Mouse (Mus musculus) limb, embryonic 10.5 days (tissue): Measurements from ENCODE around the gene Glrp1. TPM values are rescaled to one million over a fixed set of nuclear protein-coding genes. Genes with fewer than 3 reads are reported as not detected.

Experiments used
- DNase-seq: peaks from one replicate; pipeline ENCODE4 v3.0.0-alpha.2; 2017; ENCODE audit warnings: low spot score
- H3K27ac ChIP-seq: fragments of 300-500 bp; sonication (generic); 2 replicates; pipeline ENCODE4 v1.5.1; 2016; ENCODE audit warnings: mild to moderate bottlenecking
- H3K27me3 ChIP-seq: fragments of 300-500 bp; sonication (generic); 2 replicates; pipeline ENCODE4 v1.6.1; 2016; ENCODE audit warnings: low read depth, mild to moderate bottlenecking; ENCODE audit not compliant: poor library complexity, severe bottlenecking
- H3K36me3 ChIP-seq: fragments of 300-500 bp; sonication (generic); 2 replicates; pipeline ENCODE4 v1.6.1; 2016; ENCODE audit warnings: mild to moderate bottlenecking, moderate library complexity
- H3K4me1 ChIP-seq: fragments of 300-500 bp; sonication (generic); 2 replicates; pipeline ENCODE4 v1.6.1; 2016
- H3K4me3 ChIP-seq: fragments of 300-500 bp; sonication (generic); 2 replicates; pipeline ENCODE4 v1.5.1; 2016; ENCODE audit warnings: mild to moderate bottlenecking, moderate library complexity
- H3K9me3 ChIP-seq: fragments of 300-500 bp; sonication (generic); replicated peaks from 2 replicates; pipeline ENCODE4 v1.6.1; 2016; ENCODE audit warnings: mild to moderate bottlenecking
- WGBS: fragments of 180-500 bp; shearing (Covaris S2); methylation state at CpG from one replicate; pipeline ENCODE4 v1.1.7; 2016; 5-methylcytosine and 5-hydroxymethylcytosine counted together
- polyA plus RNA-seq: library from polyadenylated mRNA; unstranded; fragments of >200 nt; fragmentation: Nextera tagmentation; extraction: Ambion mirVana; gene quantifications from 2 replicates; pipeline ENCODE4 v1.2.1, GENCODE M21; 2016

Glrp1 gene
- polyA plus RNA-seq, 1 experiment from 2014 or later, result not detected

DNA sequence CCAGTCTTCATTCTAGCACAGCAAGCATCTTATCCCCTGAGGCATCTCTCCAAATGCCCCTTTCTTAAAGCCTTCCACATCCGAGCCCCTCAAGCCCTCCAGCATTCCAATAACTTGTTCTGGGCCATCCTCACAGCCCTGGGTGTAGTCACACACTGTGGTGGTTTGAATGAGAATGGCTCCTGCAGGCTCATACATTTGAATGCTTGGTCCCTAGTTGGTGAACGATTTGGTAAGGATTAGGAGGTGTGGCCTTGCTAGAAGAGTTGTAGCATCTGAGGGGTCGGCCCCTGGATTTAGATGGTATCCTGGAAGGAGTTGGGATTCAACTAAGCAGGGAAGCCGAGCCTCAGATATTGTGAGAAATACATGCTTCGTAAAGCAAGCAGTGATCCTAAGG, 42.0 kb downstream of the Glrp1 start:
- 86% methylated on average over 5 of the region's 5 CpGs for WGBS
- H3K27ac ChIP-seq, result no peak overlapping the region
- H3K4me3 ChIP-seq, result no peak overlapping the region
- H3K9me3 ChIP-seq, result no peaks in the 10 kb centered on the region
- no peak for DNase-seq
- peaks cover 28% of the 10 kb centered on the region for H3K4me1 ChIP-seq
- no peaks in the 10 kb centered on the region for H3K36me3 ChIP-seq
- H3K27me3 ChIP-seq, result no peaks in the 10 kb centered on the region

- Histone ChIP-seq H3K27ac (no peak overlapping the region), H3K4me3 (no peak overlapping the region), H3K27me3 (no peaks in the 10 kb centered on the region), H3K4me1 (peaks cover 28% of the 10 kb centered on the region), H3K9me3 (no peaks in the 10 kb centered on the region), H3K36me3 (no peaks in the 10 kb centered on the region)
- no peak for DNase-seq
- 81% methylated on average over 8 of the region's 8 CpGs for WGBS
These were observed 43.4 kb downstream of the Glrp1 start for GRCm38 (mm10) chr1:88466325-88467064.

GRCm38 (mm10) chr1:88465722-88466121, 44.1 kb downstream of the Glrp1 start:
- no peak overlapping the region for H3K4me3 ChIP-seq
- WGBS, result 75% methylated on average over 4 of the region's 4 CpGs
- H3K36me3 ChIP-seq, result no peaks in the 10 kb centered on the region
- peaks cover 20% of the 10 kb centered on the region for H3K4me1 ChIP-seq
- no peaks in the 10 kb centered on the region for H3K9me3 ChIP-seq
- H3K27ac ChIP-seq, result no peak overlapping the region
- H3K27me3 ChIP-seq, result no peaks in the 10 kb centered on the region
- no peak for DNase-seq

- Histone ChIP-seq H3K4me3 (no peak overlapping the region), H3K9me3 (no peaks in the 10 kb centered on the region), H3K4me1 (peaks cover 20% of the 10 kb centered on the region), H3K36me3 (no peaks in the 10 kb centered on the region), H3K27me3 (no peaks in the 10 kb centered on the region), H3K27ac (no peak overlapping the region)
- WGBS, result 80% methylated on average over 6 of the region's 6 CpGs
- DNase-seq, result no peak
These were observed 45.6 kb downstream of the Glrp1 start for GRCm38 (mm10) chr1:88464109-88464905.

DNA sequence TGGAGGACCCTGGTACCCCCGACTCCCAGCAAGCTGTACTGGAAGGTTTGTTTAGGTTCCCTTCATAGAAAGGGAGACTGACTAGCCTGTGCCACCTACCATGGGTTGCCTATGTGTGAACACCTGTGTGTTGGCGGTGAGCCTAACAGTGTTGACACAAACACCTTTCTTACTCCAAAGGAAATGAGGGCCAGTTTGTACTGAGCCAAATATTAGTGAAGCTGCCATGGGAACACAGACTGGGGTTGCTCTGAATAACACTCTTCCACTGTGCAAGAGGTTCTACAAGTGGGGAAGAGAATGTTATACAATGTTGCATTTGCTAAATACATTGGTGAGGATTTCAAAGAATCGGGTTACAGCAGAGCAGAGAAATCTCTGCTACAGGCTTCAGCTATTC, 46.6 kb downstream of the Glrp1 start:
- H3K27ac ChIP-seq, result no peak overlapping the region
- no peaks in the 10 kb centered on the region for H3K9me3 ChIP-seq
- WGBS, result 89% methylated on average over 3 of the region's 3 CpGs
- peaks cover 20% of the 10 kb centered on the region for H3K4me1 ChIP-seq
- H3K27me3 ChIP-seq, result no peaks in the 10 kb centered on the region
- H3K36me3 ChIP-seq, result no peaks in the 10 kb centered on the region
- no peak overlapping the region for H3K4me3 ChIP-seq
- DNase-seq, result no peak

DNA sequence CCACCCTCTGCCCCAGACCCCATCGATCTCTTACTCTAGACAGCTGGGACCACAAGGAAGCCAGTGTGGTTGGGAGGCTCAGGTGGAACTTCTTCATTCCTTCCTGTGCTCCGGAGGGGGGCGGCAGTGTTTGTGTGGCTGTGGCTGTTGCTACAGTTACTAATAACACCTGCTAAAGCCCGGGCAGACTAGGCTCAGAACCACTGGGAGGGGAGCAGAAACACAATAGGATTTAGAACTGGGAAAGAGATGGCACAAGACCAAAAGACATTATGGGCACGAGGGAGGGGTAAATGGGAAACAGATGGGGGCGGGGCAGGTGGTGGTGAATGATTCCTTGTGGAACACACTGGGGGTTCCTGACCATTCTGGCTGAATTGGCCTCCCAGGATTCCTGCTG, 47.4 kb downstream of the Glrp1 start:
- H3K36me3 ChIP-seq, result no peaks in the 10 kb centered on the region
- DNase-seq, result no peak
- H3K9me3 ChIP-seq, result no peaks in the 10 kb centered on the region
- no peak overlapping the region for H3K27ac ChIP-seq
- no peak overlapping the region for H3K4me3 ChIP-seq
- 63% methylated on average over 6 of the region's 6 CpGs for WGBS
- H3K4me1 ChIP-seq, result peaks cover 20% of the 10 kb centered on the region
- no peaks in the 10 kb centered on the region for H3K27me3 ChIP-seq

DNA sequence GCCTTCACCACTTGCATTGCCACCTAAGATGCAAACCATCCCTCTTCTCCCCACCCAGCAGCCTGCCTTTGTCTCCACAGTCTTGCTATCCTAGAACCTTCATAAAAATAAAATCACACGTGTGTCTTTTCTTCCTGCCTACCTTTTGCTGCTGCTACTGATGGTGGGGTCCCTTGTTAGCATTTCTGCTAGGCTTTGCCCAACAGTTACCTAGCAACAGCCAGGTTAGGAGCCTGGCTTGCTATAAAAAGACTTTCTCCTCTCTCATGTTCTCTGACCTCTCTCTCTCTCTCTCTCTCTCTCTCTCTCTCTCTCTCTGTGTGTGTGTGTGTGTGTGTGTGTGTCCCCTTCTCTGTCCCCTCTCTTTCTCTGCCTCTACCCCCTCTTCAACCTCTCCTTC, 48.8 kb downstream of the Glrp1 start:
- WGBS, result 29% methylated on average over 1 of the region's 1 CpGs
- Histone ChIP-seq H3K9me3 (no peaks in the 10 kb centered on the region), H3K4me3 (no peak overlapping the region), H3K36me3 (no peaks in the 10 kb centered on the region), H3K27me3 (no peaks in the 10 kb centered on the region), H3K27ac (no peak overlapping the region), H3K4me1 (peaks cover 15% of the 10 kb centered on the region)
- no peak for DNase-seq

GRCm38 (mm10) chr1:88459655-88460054, 50.2 kb downstream of the Glrp1 start:
- no peak for DNase-seq
- H3K4me3 ChIP-seq, result no peak overlapping the region
- H3K27me3 ChIP-seq, result no peaks in the 10 kb centered on the region
- H3K27ac ChIP-seq, result no peak overlapping the region
- no peaks in the 10 kb centered on the region for H3K9me3 ChIP-seq
- peaks cover 21% of the 10 kb centered on the region for H3K4me1 ChIP-seq
- no peaks in the 10 kb centered on the region for H3K36me3 ChIP-seq
- 87% methylated on average over 5 of the region's 5 CpGs for WGBS

DNA sequence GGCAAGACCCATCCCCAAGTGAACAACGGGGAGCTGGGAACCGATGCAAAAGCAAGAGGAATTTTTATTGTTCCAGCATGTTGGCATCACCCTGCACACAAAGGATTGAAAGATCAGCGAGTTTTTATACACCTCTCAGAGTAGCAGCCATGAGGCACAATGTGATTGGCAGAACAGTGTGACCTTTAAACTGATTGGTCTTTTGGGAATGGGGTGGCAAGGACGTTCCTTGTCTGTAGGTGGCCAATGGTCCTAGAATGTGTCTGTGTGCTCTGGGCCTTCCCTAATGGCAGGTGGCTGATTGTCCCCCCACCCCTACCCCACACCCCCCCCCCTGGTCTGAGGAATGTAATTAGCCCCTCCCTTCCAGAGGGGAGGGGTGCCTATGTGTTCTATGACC, 50.7 kb downstream of the Glrp1 start:
- H3K4me1 ChIP-seq, result peaks cover 18% of the 10 kb centered on the region
- H3K4me3 ChIP-seq, result no peak overlapping the region
- no peaks in the 10 kb centered on the region for H3K9me3 ChIP-seq
- no peak for DNase-seq
- no peak overlapping the region for H3K27ac ChIP-seq
- 88% methylated on average over 4 of the region's 4 CpGs for WGBS
- H3K36me3 ChIP-seq, result no peaks in the 10 kb centered on the region
- H3K27me3 ChIP-seq, result no peaks in the 10 kb centered on the region

- H3K27me3 ChIP-seq, result no peaks in the 10 kb centered on the region
- 56% methylated on average over 14 of the region's 14 CpGs for WGBS
- H3K9me3 ChIP-seq, result no peaks in the 10 kb centered on the region
- no peak overlapping the region for H3K4me3 ChIP-seq
- H3K4me1 ChIP-seq, result peaks cover 15% of the 10 kb centered on the region
- no peak overlapping the region for H3K27ac ChIP-seq
- H3K36me3 ChIP-seq, result no peaks in the 10 kb centered on the region
- DNase-seq, result peak; percentile 84
These were observed 53.3 kb downstream of the Glrp1 start for GRCm38 (mm10) chr1:88456451-88457072.

- WGBS, result 68% methylated on average over 3 of the region's 3 CpGs
- H3K4me1 ChIP-seq, result peaks cover 15% of the 10 kb centered on the region
- H3K4me3 ChIP-seq, result no peak overlapping the region
- H3K36me3 ChIP-seq, result no peaks in the 10 kb centered on the region
- H3K9me3 ChIP-seq, result no peaks in the 10 kb centered on the region
- H3K27ac ChIP-seq, result no peak overlapping the region
- H3K27me3 ChIP-seq, result no peaks in the 10 kb centered on the region
- DNase-seq, result no peak
These were observed 54.1 kb downstream of the Glrp1 start for GRCm38 (mm10) chr1:88455761-88456160.

- H3K4me3 ChIP-seq, result no peak overlapping the region
- H3K9me3 ChIP-seq, result no peaks in the 10 kb centered on the region
- DNase-seq, result no peak
- H3K27me3 ChIP-seq, result no peaks in the 10 kb centered on the region
- 50% methylated on average over 3 of the region's 3 CpGs for WGBS
- no peaks in the 10 kb centered on the region for H3K36me3 ChIP-seq
- peaks cover 15% of the 10 kb centered on the region for H3K4me1 ChIP-seq
- no peak overlapping the region for H3K27ac ChIP-seq
These were observed 55.2 kb downstream of the Glrp1 start for GRCm38 (mm10) chr1:88454703-88455102.

GRCm38 (mm10) chr1:88452198-88452597, 57.7 kb downstream of the Glrp1 start:
- H3K27me3 ChIP-seq, result no peaks in the 10 kb centered on the region
- H3K9me3 ChIP-seq, result no peaks in the 10 kb centered on the region
- H3K4me1 ChIP-seq, result peaks cover 20% of the 10 kb centered on the region
- H3K4me3 ChIP-seq, result no peak overlapping the region
- no peak overlapping the region for H3K27ac ChIP-seq
- DNase-seq, result no peak
- no peaks in the 10 kb centered on the region for H3K36me3 ChIP-seq
- 88% methylated on average over 6 of the region's 6 CpGs for WGBS
